Mouse (Mus musculus) CH12.LX (cell line): ENCODE measurements around the gene Lzts2. TPM values are rescaled to one million over a fixed set of nuclear protein-coding genes. Genes with fewer than 3 reads are reported as not detected.

Source experiments
- DNase-seq: peaks from one replicate; pipeline ENCODE4 v3.0.0-alpha.2; 2013; ENCODE audit errors: extremely low read depth
- H3K27ac ChIP-seq: 2 replicates; pipeline ENCODE4 v1.5.1; 2012; ENCODE audit warnings: low read depth, mild to moderate bottlenecking, control low read depth, moderate library complexity; ENCODE audit not compliant: insufficient read depth
- H3K27me3 ChIP-seq: replicated peaks from 2 replicates; pipeline ENCODE3; 2012; ENCODE audit warnings: inconsistent platforms
- H3K36me3 ChIP-seq, 2 experiments: replicated peaks in 1 of 2; 2 replicates each; pipeline versions ENCODE3 to v1.6.1; 2012; ENCODE audit warnings: inconsistent platforms in 1 of 2, low read length in 1 of 2, mild to moderate bottlenecking in 1 of 2, mixed read lengths in 1 of 2, moderate library complexity in 1 of 2; ENCODE audit not compliant: control insufficient read depth in 1 of 2, insufficient read depth in 1 of 2
- H3K4me1 ChIP-seq, 2 experiments: 2 replicates each; pipeline ENCODE4 v1.6.1; 2012; ENCODE audit warnings: inconsistent platforms in 1 of 2, moderate library complexity in 1 of 2; ENCODE audit not compliant: insufficient read depth in 2 of 2, control insufficient read depth in 1 of 2
- H3K4me2 ChIP-seq: 2 replicates; pipeline ENCODE4 v1.6.1; 2012; ENCODE audit warnings: low read depth, mild to moderate bottlenecking, control low read depth; ENCODE audit not compliant: poor library complexity, insufficient read depth, severe bottlenecking
- H3K4me3 ChIP-seq, 3 experiments: fragments of 150-350 bp in 1 of 3; sonication (generic) in 1 of 3; replicated peaks in 1 of 3; 2 replicates each; pipeline versions ENCODE3 to v1.5.1; 2011 to 2012; ENCODE audit warnings: low read depth in 2 of 3, low read length in 2 of 3, mild to moderate bottlenecking in 2 of 3, moderate library complexity in 2 of 3, control low read depth in 1 of 3, improper control_type of control experiment in 1 of 3, inconsistent platforms in 1 of 3, mixed read lengths in 1 of 3; ENCODE audit not compliant: poor library complexity in 1 of 3
- H3K79me2 ChIP-seq: replicated peaks from 2 replicates; pipeline ENCODE4 v1.6.1; 2012; ENCODE audit warnings: mild to moderate bottlenecking, moderate library complexity; ENCODE audit not compliant: control insufficient read depth, poor library complexity, insufficient read depth, severe bottlenecking; ENCODE audit errors: extremely low read depth
- H3K9ac ChIP-seq: 2 replicates; pipeline ENCODE4 v1.6.1; 2012; ENCODE audit warnings: low read depth, mild to moderate bottlenecking, control low read depth, moderate library complexity; ENCODE audit not compliant: insufficient read depth
- H3K9me3 ChIP-seq: replicated peaks from 2 replicates; pipeline ENCODE3; 2012; ENCODE audit warnings: low read length, inconsistent platforms, mixed read lengths
- CHD2 ChIP-seq: IDR thresholded peaks from 2 replicates; pipeline ENCODE4 v1.6.1; 2011; ENCODE audit warnings: low read length, improper control_type of control experiment
- CTCF ChIP-seq, 2 experiments: IDR thresholded peaks in 1 of 2; conservative IDR thresholded peaks in 1 of 2; 2 replicates each; pipeline ENCODE4 v1.5.1; 2011 to 2012; ENCODE audit warnings: low read depth in 2 of 2, low read length in 2 of 2, improper control_type of control experiment in 1 of 2, inconsistent platforms in 1 of 2, mild to moderate bottlenecking in 1 of 2, moderate library complexity in 1 of 2
- E2F4 ChIP-seq: IDR thresholded peaks from 2 replicates; pipeline ENCODE4 v1.6.1; 2011; ENCODE audit warnings: low read depth, low read length, improper control_type of control experiment; ENCODE audit not compliant: insufficient replicate concordance
- ELF1 ChIP-seq: IDR thresholded peaks from 2 replicates; pipeline ENCODE4 v1.6.1; 2014; ENCODE audit warnings: low read depth, mild to moderate bottlenecking, inconsistent platforms, low read length, improper control_type of control experiment
- GABPA ChIP-seq: IDR thresholded peaks from 2 replicates; pipeline ENCODE4 v1.6.1; 2012; ENCODE audit warnings: low read depth, low read length, improper control_type of control experiment, inconsistent platforms; ENCODE audit not compliant: insufficient replicate concordance
- HCFC1 ChIP-seq: IDR thresholded peaks from 2 replicates; pipeline ENCODE4 v1.6.1; 2012; ENCODE audit warnings: low read depth, mild to moderate bottlenecking, inconsistent platforms, low read length, improper control_type of control experiment
- IRF4 ChIP-seq: IDR thresholded peaks from 2 replicates; pipeline ENCODE4 v1.6.1; 2014; ENCODE audit warnings: low read depth, mild to moderate bottlenecking, inconsistent platforms, low read length, improper control_type of control experiment
- JUND ChIP-seq: conservative IDR thresholded peaks from 2 replicates; pipeline ENCODE4 v1.6.1; 2011; ENCODE audit warnings: low read depth, low read length, improper control_type of control experiment
- MAX ChIP-seq: IDR thresholded peaks from 2 replicates; pipeline ENCODE4 v1.6.1; 2011; ENCODE audit warnings: low read length, improper control_type of control experiment
- MAZ ChIP-seq: IDR thresholded peaks from 2 replicates; pipeline ENCODE4 v1.6.1; 2012; ENCODE audit warnings: low read depth, mild to moderate bottlenecking, inconsistent platforms, low read length, improper control_type of control experiment, moderate library complexity
- MXI1 ChIP-seq: IDR thresholded peaks from 2 replicates; pipeline ENCODE4 v1.6.1; 2011; ENCODE audit warnings: mild to moderate bottlenecking, low read depth, low read length, improper control_type of control experiment
- MYC ChIP-seq: IDR thresholded peaks from 2 replicates; pipeline ENCODE4 v1.6.1; 2011; ENCODE audit warnings: low read depth, mild to moderate bottlenecking, improper control_type of control experiment, low read length
- NRF1 ChIP-seq: IDR thresholded peaks from 2 replicates; pipeline ENCODE4 v1.6.1; 2014; ENCODE audit warnings: low read depth, mild to moderate bottlenecking, inconsistent platforms, low read length, improper control_type of control experiment, moderate library complexity
- PAX5 ChIP-seq: IDR thresholded peaks from 2 replicates; pipeline ENCODE4 v1.6.1; 2012; ENCODE audit warnings: low read length, inconsistent platforms, mixed read lengths
- RAD21 ChIP-seq: IDR thresholded peaks from 2 replicates; pipeline ENCODE4 v1.6.1; 2011; ENCODE audit warnings: low read depth, mild to moderate bottlenecking, low read length, improper control_type of control experiment, moderate library complexity
- RCOR1 ChIP-seq: conservative IDR thresholded peaks from 2 replicates; pipeline ENCODE4 v1.6.1; 2012; ENCODE audit warnings: low read depth, mild to moderate bottlenecking, inconsistent platforms, low read length, improper control_type of control experiment
- SIN3A ChIP-seq: IDR thresholded peaks from 2 replicates; pipeline ENCODE4 v1.6.1; 2012; ENCODE audit warnings: low read length, improper control_type of control experiment, inconsistent platforms
- SMC3 ChIP-seq: IDR thresholded peaks from 2 replicates; pipeline ENCODE4 v1.6.1; 2011; ENCODE audit warnings: low read depth, low read length, improper control_type of control experiment
- TBP ChIP-seq: conservative IDR thresholded peaks from 2 replicates; pipeline ENCODE4 v1.6.1; 2011; ENCODE audit warnings: low read depth, low read length, improper control_type of control experiment
- UBTF ChIP-seq: IDR thresholded peaks from 2 replicates; pipeline ENCODE4 v1.6.1; 2012; ENCODE audit warnings: low read depth, mild to moderate bottlenecking, inconsistent platforms, low read length, improper control_type of control experiment, moderate library complexity
- USF1 ChIP-seq: IDR thresholded peaks from 2 replicates; pipeline ENCODE4 v1.6.1; 2014; ENCODE audit warnings: low read depth, mild to moderate bottlenecking, inconsistent platforms, low read length, improper control_type of control experiment
- USF2 ChIP-seq: conservative IDR thresholded peaks from 2 replicates; pipeline ENCODE4 v1.6.1; 2011; ENCODE audit warnings: low read depth, low read length, improper control_type of control experiment
- ZC3H11A ChIP-seq: IDR thresholded peaks from 2 replicates; pipeline ENCODE4 v1.6.1; 2012; ENCODE audit warnings: low read depth, mild to moderate bottlenecking, inconsistent platforms, low read length, improper control_type of control experiment
- ZKSCAN1 ChIP-seq: IDR thresholded peaks from 2 replicates; pipeline ENCODE4 v1.6.1; 2012; ENCODE audit warnings: low read depth, inconsistent platforms, low read length, improper control_type of control experiment, borderline replicate concordance
- ZNF384 ChIP-seq: IDR thresholded peaks from 2 replicates; pipeline ENCODE4 v1.6.1; 2012; ENCODE audit warnings: low read depth, low read length, improper control_type of control experiment, inconsistent platforms
- dilution Hi-C: fragments of 300-500 bp; cut with MboI; formaldehyde crosslinking; loops from 2 replicates; pipeline ENCODE4 v1.14.3; 2020; ENCODE audit warnings: low sequenced_read_pairs; ENCODE audit not compliant: extremely low pct_unique_long_range_greater_than_20kb, extremely low pct_ligation_motif_present
- in situ Hi-C: fragments of 300-500 bp; cut with MboI; formaldehyde crosslinking; loops from 3 replicates; pipeline ENCODE4 v1.14.3; 2019; ENCODE audit warnings: low sequenced_read_pairs, low pct_ligation_motif_present, low pct_unique_long_range_greater_than_20kb, mixed read lengths
- polyA plus RNA-seq: library from polyadenylated mRNA; unstranded; fragments of >175 nt; gene quantifications from 2 replicates; pipeline ENCODE4 v1.2.1, GENCODE M21; 2012; ENCODE audit warnings: low read depth; ENCODE audit not compliant: insufficient read length
- total RNA-seq, 2 experiments: library from RNA; depleted of rRNA; stranded (reverse); fragments of 300-350 nt in 1 of 2; fragments of >200 nt in 1 of 2; gene quantifications; 2 replicates each; pipeline ENCODE4 v1.2.3; 2012 to 2014

Gene Lzts2
- total and polyA plus RNA-seq, 3 experiments = 0.68 to 22.1 (median 2.2) TPM

DNA sequence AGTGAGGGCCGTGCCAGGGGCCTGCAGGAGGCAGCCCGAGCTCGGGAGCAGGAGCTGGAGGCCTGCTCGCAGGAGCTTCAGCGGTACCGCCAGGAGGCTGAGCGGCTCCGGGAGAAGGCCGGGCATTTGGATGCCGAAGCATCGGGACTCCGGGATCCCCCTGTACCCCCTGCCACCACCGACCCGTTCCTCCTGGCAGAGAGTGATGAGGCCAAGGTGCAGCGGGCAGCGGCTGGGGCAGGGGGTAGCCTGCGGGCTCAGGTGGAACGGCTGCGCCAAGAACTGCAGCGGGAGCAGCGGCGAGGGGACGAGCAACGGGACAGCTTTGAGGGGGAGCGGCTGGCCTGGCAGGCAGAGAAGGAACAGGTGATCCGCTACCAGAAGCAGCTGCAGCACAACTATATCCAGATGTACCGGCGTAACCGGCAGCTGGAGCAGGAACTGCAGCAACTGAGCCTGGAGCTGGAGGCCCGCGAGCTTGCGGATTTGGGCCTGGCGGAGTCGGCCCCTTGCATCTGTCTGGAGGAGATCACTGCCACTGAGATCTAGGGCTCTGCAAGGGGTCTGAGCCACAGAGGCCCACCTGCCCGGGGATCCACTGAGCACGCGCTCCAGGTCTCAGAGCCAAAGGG is 11.8 kb downstream of the Lzts2 start:
- H3K27me3 ChIP-seq = peaks cover 50% of the 10 kb centered on the region
- in situ Hi-C loops = loop anchor here (25.0 kb wide), 1 partner anchor 439 kb away; no protein-coding TSS in a partner anchor
- no peak overlapping the region for H3K27ac ChIP-seq
- peaks cover 0 to 28% of the 10 kb centered on the region in 2 experiments for H3K36me3 ChIP-seq
- H3K4me1 ChIP-seq = peaks cover 9 to 10% of the 10 kb centered on the region in 2 experiments
- no peaks in the 10 kb centered on the region for H3K9me3 ChIP-seq
- no peak overlapping the region for H3K4me3 ChIP-seq
- H3K4me2 ChIP-seq = no peak overlapping the region
- DNase-seq = no peak
- no peaks in the 10 kb centered on the region for H3K79me2 ChIP-seq
- TF ChIP-seq NRF1 (no peak), GABPA (no peak), CHD2 (no peak), IRF4 (no peak), ELF1 (no peak), RCOR1 (no peak), MXI1 (no peak), USF2 (no peak), SMC3 (no peak), PAX5 (no peak), RAD21 (no peak), UBTF (no peak), MAZ (no peak), JUND (no peak), E2F4 (no peak), SIN3A (no peak), TBP (no peak), ZC3H11A (no peak)
- no peak overlapping the region for H3K9ac ChIP-seq
- dilution Hi-C loops = no loop called here

DNA sequence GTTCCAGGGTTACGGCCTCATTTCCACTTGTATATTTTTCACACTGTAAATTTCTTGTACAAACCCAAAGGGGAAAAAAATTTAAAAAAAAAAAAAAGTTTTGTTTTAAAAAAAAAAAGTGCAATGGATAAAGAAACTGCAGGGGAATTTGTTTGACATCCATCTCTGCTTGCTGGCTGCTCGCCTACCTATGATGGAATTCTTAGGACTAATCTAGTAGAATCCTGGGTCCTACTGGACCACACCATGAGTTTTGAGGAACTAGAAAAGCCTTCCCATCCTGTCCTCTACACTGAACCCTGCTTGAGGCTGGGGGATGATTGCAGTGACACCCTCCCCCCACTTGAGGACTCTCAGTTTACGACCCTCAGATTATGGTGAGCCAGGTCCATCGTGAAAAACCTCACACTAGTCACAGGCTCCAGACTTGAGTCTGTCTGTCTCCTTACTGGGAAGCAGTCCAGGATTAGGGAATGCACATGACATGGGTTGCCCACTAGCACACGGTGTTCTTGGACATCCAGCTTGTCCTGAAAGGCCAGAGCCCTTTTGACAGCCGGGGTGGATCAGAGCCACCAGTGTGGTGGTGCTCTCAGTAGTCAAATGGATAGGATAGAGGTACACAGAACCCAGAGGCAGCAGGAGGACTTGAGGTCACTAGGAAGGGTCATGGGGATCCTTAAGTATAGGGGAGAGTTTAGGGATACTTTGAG is 12.9 kb downstream of the Lzts2 start:
- Histone ChIP-seq H3K36me3 (peaks cover 0 to 28% of the 10 kb centered on the region in 2 experiments), H3K27ac (no peak overlapping the region), H3K79me2 (no peaks in the 10 kb centered on the region), H3K4me2 (no peak overlapping the region), H3K9me3 (no peaks in the 10 kb centered on the region), H3K9ac (no peak overlapping the region), H3K4me3 (no peak overlapping the region), H3K4me1 (peaks cover 8 to 15% of the 10 kb centered on the region in 2 experiments), H3K27me3 (peaks cover 47% of the 10 kb centered on the region)
- TF ChIP-seq NRF1 (no peak), ZC3H11A (no peak), IRF4 (no peak), USF1 (no peak), MYC (no peak), ELF1 (no peak), SMC3 (no peak), USF2 (no peak), JUND (no peak), TBP (no peak), PAX5 (no peak), CTCF (conservative IDR thresholded peaks at IDR 0.05 in 1 of 2, IDR thresholded peaks at IDR 0.05 in 1 of 2; ENCODE audit: low read depth in 2 of 2, low read length in 2 of 2) (no peak), HCFC1 (no peak), ZNF384 (no peak), MAX (no peak), SIN3A (no peak), ZKSCAN1 (no peak)
- dilution Hi-C loops (no loop called here), in situ Hi-C loops (loop anchor here (25.0 kb wide), 1 partner anchor 440 kb away; no protein-coding TSS in a partner anchor)
- DNase-seq = no peak
